Mouse (Mus musculus): Measurements from ENCODE around the gene Sephs2. TPM values are rescaled to one million over a fixed set of nuclear protein-coding genes. Genes with fewer than 3 reads are reported as not detected.
A peak's percentile ranks its signal among the peaks of the same experiment; 100 is the strongest.

Sephs2 gene
- polyA plus RNA-seq, 1 experiment = 21.1 TPM

- no peak for DNase-seq (ENCODE audit: low spot score)
These were observed 40.5 kb downstream of the Sephs2 start for GRCm38 (mm10) chr7:127233368-127233749.

DNA sequence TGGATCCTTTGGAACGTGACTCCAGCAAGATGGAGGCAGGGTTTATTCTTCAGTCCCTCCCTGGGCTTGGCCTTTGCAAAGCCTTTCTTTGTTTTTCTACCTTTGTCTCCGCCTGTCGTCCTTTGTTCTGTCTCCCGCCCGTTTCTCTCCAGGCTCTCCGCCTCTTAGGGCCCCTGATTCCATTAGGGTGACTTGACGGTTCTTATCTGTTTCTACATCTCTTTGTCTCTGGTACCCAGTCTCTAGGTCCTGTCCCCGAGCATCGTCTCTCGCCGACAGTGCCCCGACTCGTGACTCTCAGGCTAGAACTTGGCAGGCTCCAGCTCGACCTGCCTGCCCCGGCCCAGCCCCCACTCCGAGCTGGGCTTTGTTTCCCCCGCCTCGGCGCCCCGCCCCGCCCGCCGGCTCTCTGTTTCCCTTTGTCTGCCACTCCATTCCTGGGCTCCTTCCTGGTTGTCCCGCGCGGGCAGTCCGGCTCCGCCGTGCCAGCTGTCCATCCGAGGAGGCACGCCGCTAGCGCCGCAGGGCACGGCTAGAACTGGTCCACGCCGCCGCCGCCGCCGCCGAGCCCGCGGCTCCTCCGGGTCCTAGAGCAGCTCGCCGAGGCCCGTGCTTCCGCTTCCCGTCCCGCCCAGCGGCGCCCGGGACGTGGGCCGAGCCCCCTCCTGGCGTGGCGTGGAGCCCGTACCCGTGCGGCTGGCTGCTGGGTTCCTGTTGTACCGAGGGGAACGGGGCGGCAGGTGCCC is 41.1 kb downstream of the Sephs2 start, which contains the start of the genes Zfp553 and Sept1:
Gene Zfp553 (plus strand): TSS at position 440 of the 746 bp plus-strand sequence.
Gene Sept1 (minus strand): TSS at position 509 of the 746 bp plus-strand sequence.
- DNase-seq (ENCODE audit: low spot score) = peak; percentile 82

DNA sequence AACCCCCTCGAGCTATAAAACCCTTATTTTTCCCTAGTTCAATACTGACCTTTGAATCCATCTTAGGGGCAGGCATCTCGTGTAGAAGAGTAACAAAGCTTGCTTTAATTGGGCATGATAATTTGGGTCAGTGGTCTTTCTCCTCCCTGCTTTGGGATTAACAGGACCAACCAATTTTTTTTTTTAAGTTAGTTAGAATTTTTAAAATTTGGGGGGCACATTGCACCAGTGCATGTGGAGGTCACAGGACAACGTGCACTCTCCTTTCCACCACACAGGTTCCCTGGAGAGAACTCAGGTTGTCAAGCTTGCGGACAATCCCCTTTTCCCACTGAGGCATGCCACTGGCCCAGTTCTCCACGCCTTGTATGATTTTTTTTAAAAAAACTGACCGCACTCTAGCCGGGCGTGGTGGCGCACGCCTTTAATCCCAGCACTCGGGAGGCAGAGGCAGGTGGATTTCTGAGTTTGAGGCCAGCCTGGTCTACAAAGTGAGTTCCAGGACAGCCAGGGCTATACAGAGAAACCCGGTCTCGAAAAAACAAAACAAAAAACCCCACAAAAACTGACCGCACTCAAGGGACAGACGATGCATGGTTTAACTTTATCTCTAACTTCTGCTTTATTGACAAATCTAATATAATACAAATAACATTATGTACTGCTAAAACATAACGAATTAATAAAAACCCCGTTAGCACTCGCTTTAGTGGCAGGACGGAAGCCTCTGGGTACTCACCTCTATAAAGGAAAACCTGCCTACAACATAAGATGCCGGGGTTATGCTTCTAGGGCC is 41.8 kb downstream of the Sephs2 start:
- no peak for DNase-seq (ENCODE audit: low spot score)

GRCm38 (mm10) chr7:127231376-127231775 is 42.5 kb downstream of the Sephs2 start:
- no peak for DNase-seq (ENCODE audit: low spot score)

- no peak for DNase-seq (ENCODE audit: low spot score)
These were observed 45.1 kb downstream of the Sephs2 start for GRCm38 (mm10) chr7:127228615-127229303.

GRCm38 (mm10) chr7:127225147-127225995 is 48.5 kb downstream of the Sephs2 start:
- DNase-seq (ENCODE audit: low spot score) = no peak

DNA sequence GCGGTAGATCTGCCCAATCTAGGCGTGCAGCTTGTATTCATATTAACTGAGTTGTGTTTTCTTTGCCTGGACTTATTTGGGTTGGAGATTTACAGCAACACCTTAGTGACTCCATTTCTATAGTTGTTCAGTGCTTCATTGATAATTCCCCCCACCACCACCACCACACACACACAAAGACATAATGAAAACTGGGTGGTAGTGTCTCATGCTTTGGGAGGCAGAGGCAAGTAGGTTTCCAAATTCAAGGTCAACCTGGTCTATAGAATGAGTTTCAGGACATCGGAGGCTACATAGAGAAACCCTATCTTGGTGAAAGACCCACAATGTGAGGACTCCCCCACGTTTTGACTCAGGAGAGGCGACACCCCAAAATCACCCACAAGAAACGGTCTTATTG is 49.2 kb downstream of the Sephs2 start:
- DNase-seq (ENCODE audit: low spot score) = no peak

GRCm38 (mm10) chr7:127223515-127224478 is 50.1 kb downstream of the Sephs2 start:
- DNase-seq (ENCODE audit: low spot score) = no peak

DNA sequence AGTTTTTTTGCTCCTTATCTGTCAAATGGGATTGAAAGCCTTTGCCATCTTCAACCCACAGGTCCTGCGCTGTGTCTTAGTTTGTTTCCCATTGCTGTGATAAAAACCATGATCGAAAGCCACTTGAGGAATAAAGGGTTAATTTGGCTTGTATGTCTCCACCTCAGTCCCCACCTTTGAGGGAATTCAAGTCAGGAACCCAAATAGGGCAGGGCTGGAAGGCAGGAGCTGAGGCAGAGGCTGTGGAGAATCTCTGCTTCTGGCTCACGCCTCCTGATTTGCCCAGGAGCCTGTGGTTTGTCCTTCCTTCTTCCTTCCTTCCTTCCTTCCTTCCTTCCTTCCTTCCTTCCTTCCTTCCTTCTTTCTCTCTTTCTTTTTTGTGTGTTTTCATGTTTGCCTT is 50.7 kb downstream of the Sephs2 start:
- DNase-seq (ENCODE audit: low spot score) = no peak

Other genes starting within 250 kb of the Sephs2 start
- 72.0 and 72.5 TPM in 2 replicates for gene Maz, start 247.0 kb downstream of the Sephs2 start, polyA plus RNA-seq (2012; rRNA removed)
- gene Kif22, start 231.6 kb downstream of the Sephs2 start, polyA plus RNA-seq (2012; rRNA removed) = 2.3 and 2.7 TPM in 2 replicates
- 0.15 and 0.34 TPM in 2 replicates for gene Zg16, start 186.7 kb downstream of the Sephs2 start, polyA plus RNA-seq (2012; rRNA removed)
- gene AI467606, start 182.7 kb downstream of the Sephs2 start, polyA plus RNA-seq (2012; rRNA removed) = 4.4 and 6.0 TPM in 2 replicates
- 0.80 and 0.81 TPM in 2 replicates for gene Qprt, start 151.8 kb downstream of the Sephs2 start, polyA plus RNA-seq (2012; rRNA removed)
- gene Spn, start 136.2 kb downstream of the Sephs2 start, polyA plus RNA-seq (2012; rRNA removed) = 1.2 and 1.9 TPM in 2 replicates
- gene Cd2bp2, start 78.0 kb downstream of the Sephs2 start, polyA plus RNA-seq (2012; rRNA removed) = 66.2 and 68.8 TPM in 2 replicates
- 23.0 and 30.1 TPM in 2 replicates for gene Tbc1d10b, start 65.6 kb downstream of the Sephs2 start, polyA plus RNA-seq (2012; rRNA removed)
- 1.2 and 2.1 TPM in 2 replicates for gene Mylpf, start 65.2 kb downstream of the Sephs2 start, polyA plus RNA-seq (2012; rRNA removed)
- gene Zfp553, start 41.0 kb downstream of the Sephs2 start, polyA plus RNA-seq (2012; rRNA removed) = 10.0 and 10.5 TPM in 2 replicates
- gene Sept1, start 40.9 kb downstream of the Sephs2 start, polyA plus RNA-seq (2012; rRNA removed) = 19.4 and 22.0 TPM in 2 replicates
- gene Zfp771, start 29.8 kb downstream of the Sephs2 start, polyA plus RNA-seq (2012; rRNA removed) = 49.8 and 54.0 TPM in 2 replicates
- 19.2 and 24.9 TPM in 2 replicates for gene Dctpp1, start 13.3 kb downstream of the Sephs2 start, polyA plus RNA-seq (2012; rRNA removed)
- gene Itgal, start 22.2 kb upstream of the Sephs2 start, polyA plus RNA-seq (2012; rRNA removed) = 3.4 and 3.5 TPM in 2 replicates
- gene Zfp768, start 71.5 kb upstream of the Sephs2 start, polyA plus RNA-seq (2012; rRNA removed) = 16.9 and 19.8 TPM in 2 replicates
- gene Zfp747, start 102.0 kb upstream of the Sephs2 start, polyA plus RNA-seq (2012; rRNA removed) = 7.5 and 9.0 TPM in 2 replicates
- gene 9130019O22Rik, start 113.1 kb upstream of the Sephs2 start, polyA plus RNA-seq (2012; rRNA removed) = 3.7 and 3.9 TPM in 2 replicates
- gene E430018J23Rik, start 119.6 kb upstream of the Sephs2 start, polyA plus RNA-seq (2012; rRNA removed) = 6.2 and 6.8 TPM in 2 replicates
- gene Zfp764, start 132.8 kb upstream of the Sephs2 start, polyA plus RNA-seq (2012; rRNA removed) = 7.8 and 9.7 TPM in 2 replicates
- 19.5 and 20.2 TPM in 2 replicates for gene Zfp688, start 148.0 kb upstream of the Sephs2 start, polyA plus RNA-seq (2012; rRNA removed)
- 3.1 and 3.7 TPM in 2 replicates for gene Zfp689, start 175.1 kb upstream of the Sephs2 start, polyA plus RNA-seq (2012; rRNA removed)
- gene Prr14, start 185.6 kb upstream of the Sephs2 start, polyA plus RNA-seq (2012; rRNA removed) = 69.2 and 79.9 TPM in 2 replicates
- 12.4 and 30.8 TPM in 2 replicates for gene Fbrs, start 205.1 kb upstream of the Sephs2 start, polyA plus RNA-seq (2012; rRNA removed)
- gene Srcap, start 237.9 kb upstream of the Sephs2 start, polyA plus RNA-seq (2012; rRNA removed) = 5.7 and 13.8 TPM in 2 replicates
- 19.3 and 25.2 TPM in 2 replicates for gene Gm42715, start 245.5 kb upstream of the Sephs2 start, polyA plus RNA-seq (2012; rRNA removed)

Data from urinary bladder, adult 2 months (tissue).